Mouse (Mus musculus): ENCODE data around the gene Taf8.

DNA sequence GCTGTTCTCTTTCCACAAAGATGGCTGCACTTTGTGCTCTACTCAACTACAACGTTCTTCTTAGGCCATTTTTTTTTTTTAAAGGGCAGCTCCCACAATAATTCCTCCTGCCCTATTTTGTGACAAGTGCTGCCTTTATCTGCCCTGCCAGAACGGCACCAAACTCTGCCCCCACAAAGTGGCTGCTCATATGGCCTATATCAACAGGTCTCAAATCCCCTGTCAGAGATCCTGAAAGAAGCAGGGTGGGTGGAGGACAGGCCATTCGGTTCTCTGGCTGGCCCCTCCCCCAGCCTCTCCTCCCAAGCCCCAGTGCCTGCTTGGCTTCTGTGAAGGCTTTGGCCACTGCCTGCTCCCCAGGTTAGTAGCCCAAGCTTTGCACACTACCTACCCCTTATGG lies 17.1 kb downstream of the Taf8 start:
- TF ChIP-seq CTCF (conservative IDR thresholded peaks at IDR 0.05; ENCODE audit: low read length) = no peak
- TF ChIP-seq NANOG (IDR thresholded peaks at IDR 0.05; ENCODE audit: borderline replicate concordance, low read length) = no peak
